Mouse (Mus musculus) liver, adult 2 months (tissue): Measurements from ENCODE around the gene Abca4.

ENCODE experiments used
- CTCF ChIP-seq: fragments of 200-500 bp; IDR thresholded peaks from 2 replicates; pipeline ENCODE4 v1.5.1; 2011; ENCODE audit warnings: low read depth, low read length, control low read depth
- POLR2A ChIP-seq: fragments of 200-500 bp; IDR thresholded peaks from 2 replicates; pipeline ENCODE4 v1.6.1; 2011; ENCODE audit warnings: low read length, control low read depth; ENCODE audit not compliant: insufficient read depth; ENCODE audit errors: extremely low read depth

- TF ChIP-seq CTCF: no peak
- TF ChIP-seq POLR2A: no peak
These were observed 89.0 kb downstream of the Abca4 start for GRCm38 (mm10) chr3:122133255-122133654.
